Mouse (Mus musculus) erythroblast, embryonic 14.5 days (primary cell): Measurements from ENCODE around the gene Mpzl3.

Experiments
- GATA1 ChIP-seq: IDR thresholded peaks from 2 replicates; pipeline ENCODE4 v1.6.1; 2012; ENCODE audit warnings: low read length, inconsistent platforms, mixed read lengths
- TAL1 ChIP-seq: IDR thresholded peaks from 3 replicates; pipeline ENCODE4 v1.6.1; 2012; ENCODE audit warnings: low read length, inconsistent platforms, mixed read lengths

DNA sequence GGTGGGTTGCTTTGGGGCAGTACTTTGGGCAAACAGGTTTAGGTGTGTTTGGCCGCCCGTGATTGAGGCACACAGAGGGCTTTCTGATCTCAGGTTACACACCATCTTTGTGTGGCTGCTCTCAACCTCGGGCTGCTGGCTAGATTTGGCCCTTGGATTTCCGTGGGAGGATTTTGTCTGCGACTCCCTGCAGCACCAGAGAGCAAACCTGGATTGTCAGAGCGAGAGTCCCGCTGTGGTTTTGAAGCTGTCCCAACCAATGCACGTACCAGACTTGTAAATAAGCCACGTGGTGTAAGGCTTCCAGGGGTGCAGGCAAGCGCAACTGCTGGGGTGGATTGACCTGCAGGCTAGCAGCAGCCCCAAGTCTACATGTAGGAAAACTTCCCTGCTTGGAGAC is 12.0 kb upstream of the Mpzl3 start:
- TF ChIP-seq TAL1 (no peak), GATA1 (no peak)
